Mouse (Mus musculus) c-Kit-positive CD71-positive TER-119-negative erythroid progenitor cells, embryonic 14.5 days (primary cell): ENCODE data around the gene Foxa1.

Experiments used
- DNase-seq: peaks from one replicate; pipeline ENCODE4 v3.0.0-alpha.2; 2013; ENCODE audit warnings: low read depth

Gene Foxa1

DNA sequence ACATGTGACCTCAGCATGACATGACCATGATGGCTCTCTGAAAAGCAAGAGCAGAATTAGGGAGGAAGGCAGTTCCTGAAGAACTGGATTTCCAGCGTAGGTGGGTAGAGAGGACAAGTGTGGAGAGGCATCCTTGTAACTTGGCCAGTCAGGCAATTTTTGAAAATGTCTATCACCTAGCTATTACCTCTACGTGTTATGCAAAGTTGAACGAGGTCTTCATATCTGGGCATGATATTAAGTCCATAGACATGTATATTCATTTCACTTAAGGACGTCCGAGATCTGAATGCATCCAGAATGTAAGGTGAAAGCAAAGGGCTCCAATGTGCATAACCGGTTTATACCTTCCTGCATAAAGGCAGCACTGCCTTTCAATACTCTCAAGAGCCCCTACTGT lies 5.6 kb downstream of the Foxa1 start:
- DNase-seq: no peak

DNA sequence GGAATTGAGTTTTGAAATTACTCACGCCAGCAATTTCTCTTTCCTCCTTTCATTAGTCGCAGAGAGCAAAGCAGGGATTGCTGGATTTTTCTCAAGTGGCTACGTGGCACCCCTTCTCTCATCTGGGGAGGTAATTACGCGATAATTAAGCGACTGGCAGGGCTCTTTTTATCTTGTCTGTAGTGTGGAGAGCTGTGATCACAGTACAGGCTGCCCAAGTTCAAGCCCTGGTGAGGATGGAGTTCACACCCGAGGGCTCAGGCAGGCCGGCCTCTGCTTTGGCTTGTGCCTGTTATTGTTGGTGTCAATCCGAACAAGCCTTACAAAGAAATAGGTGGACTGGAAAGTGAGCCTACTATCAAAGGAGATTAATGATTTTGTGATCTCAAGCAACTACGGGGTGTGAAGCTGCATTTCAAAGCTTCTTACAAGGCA lies 7.1 kb downstream of the Foxa1 start:
- DNase-seq: no peak

DNA sequence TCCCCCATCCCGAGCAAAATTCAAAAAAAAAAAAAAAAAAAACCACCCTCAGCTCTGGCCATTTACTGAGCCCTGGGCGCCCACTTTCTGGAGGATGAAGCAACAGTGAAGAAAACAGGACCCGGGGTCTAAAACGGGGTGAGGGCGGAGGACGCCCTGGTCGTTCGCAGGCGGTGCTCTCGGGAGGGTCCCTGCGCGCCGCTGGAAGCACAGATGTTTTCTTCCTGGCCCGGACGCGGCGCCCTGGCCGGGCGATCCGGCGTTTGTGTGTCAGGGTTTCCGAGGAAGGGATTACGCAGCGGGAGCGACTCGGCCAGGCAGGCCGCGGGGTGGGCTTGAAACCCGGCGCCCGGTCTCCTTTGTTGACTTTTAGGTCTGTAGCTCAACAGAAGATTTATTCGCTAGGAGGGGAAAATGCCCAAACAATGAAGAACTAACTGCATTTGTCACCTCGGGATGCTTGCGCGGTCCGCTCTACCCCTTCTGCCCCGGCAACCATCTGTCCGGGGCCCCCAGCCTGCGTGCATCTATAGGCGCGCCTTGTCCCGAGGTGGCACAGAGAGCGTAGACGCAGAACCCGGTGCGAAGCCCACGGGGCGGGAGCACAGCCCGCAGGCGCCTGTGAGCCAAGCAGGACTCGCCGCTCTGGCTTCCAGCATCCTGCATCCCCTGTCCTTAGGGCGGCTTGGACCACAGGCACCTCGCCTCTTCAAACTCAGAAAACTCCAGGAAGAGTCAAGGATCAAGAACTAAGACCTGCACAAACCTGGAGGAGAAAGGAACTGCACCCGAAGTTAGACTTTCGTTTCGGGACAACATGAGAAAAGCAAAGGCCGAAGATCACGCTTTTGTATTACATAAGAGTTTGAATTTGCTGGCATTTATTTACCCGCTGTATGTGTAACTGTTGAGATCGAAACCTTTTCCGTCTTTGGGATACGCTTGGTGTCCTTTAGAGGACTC lies 7.8 kb downstream of the Foxa1 start:
- DNase-seq: no peak

DNA sequence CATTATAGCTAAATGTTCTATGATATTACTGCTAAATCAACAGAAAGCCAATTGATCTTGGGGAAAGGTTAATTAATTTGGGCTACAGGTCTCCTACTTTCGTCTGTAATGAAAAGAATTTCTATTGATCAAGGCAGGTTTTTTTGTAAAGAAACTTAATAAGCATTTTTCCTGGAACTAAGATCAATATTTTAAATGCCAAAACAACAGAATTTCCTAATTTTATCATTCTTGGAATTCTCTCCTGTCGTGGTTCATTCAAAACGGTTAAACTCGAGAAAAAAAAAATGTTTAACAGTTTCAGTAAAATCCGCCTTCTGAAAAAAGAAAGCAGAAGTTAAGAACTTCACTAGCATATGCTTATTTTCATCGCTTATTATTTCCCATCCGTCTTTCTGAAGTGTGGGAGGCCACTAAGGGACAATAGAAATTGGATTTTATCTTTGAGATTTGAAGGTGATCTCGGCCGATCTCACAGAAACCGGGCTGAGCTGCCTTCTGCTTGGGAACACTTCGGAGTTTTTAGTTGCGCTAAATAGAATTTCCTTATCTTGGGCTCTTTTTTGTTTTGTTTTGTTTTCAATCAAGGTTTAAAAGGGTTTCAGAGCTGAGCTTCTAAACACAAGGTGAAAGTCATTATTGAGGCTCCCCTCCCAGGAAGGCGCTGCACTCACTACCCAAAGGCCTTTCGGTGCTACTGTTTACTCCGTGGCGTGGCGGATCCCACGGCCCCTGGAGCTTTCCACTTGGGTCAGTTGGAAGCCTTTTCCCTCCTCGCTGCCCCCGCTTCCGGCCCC lies 8.7 kb downstream of the Foxa1 start:
- no peak for DNase-seq

DNA sequence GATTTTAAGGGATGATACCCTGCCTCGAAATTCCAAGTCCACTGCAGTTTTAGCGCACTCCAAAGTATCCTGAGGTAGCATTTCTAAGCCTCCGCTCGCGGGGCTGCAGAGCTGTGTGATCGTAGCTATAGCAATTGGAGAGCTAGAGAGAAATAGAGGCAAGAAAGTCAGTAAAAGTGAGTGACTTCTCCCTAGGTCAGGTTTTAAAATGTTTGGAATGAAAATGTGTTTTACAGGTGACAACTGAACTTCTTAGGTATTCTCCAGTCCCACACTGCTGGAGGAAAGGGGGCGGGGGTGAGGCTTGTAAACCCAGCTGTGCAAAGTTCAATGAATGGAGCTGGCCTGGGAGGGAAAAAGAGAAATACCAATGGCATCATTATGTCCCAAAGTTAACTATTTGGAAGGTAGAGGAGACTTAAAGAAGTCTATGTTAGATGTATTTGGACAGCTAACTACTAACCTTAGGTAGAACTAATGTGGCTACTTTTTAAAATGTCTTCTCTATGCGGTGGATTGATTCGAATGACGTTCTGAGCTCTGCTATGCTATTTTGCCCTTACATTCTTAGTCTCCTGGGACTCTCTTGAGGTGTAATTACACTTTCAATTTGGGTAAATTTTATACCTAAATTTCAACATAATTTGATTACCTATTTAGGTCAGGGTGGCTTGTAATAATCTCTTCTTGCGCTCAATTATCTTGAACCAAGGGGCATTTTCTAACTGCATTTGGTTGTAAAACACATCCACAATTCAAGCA lies 9.6 kb downstream of the Foxa1 start:
- DNase-seq: no peak

DNA sequence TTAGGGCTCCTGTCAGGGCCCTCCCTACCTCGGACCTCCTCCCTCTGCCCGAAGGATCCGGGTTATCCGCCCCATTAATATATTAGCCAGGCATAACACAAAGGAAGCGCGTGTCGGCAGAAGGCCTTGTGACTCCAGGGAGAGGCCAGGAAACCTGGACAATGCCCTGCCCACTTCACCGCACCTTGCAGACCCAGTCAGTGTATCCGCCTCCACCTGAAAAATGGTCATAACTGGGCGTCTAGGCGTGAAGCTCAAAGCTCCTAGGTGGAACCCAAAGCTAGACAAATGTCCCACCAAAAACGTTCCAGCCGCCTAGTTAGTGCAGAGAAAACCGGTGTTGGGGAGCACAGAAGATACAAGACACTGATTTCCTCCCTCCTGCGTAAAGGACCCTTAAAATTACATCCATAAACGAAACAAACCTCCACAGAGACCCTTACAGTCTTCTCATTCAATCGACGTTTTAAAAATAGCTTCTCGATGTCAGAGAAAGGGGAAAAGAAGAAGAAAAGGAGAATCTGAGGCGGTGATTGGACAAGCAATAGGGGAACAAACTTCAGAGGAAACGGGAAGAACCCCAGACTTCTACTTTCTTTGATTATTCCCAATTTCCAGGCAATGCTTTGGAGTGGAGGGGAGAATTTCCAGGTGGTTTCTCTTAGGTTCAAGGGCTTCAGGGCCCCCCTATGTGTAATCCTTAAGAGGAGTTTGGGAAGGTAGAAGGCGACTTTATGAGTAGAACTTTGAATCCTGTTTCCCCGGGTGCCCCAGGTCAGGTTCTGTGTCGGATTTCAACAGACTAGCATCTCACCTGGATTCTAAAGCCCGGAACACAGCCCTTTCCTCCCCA lies 10.4 kb downstream of the Foxa1 start:
- no peak for DNase-seq

DNA sequence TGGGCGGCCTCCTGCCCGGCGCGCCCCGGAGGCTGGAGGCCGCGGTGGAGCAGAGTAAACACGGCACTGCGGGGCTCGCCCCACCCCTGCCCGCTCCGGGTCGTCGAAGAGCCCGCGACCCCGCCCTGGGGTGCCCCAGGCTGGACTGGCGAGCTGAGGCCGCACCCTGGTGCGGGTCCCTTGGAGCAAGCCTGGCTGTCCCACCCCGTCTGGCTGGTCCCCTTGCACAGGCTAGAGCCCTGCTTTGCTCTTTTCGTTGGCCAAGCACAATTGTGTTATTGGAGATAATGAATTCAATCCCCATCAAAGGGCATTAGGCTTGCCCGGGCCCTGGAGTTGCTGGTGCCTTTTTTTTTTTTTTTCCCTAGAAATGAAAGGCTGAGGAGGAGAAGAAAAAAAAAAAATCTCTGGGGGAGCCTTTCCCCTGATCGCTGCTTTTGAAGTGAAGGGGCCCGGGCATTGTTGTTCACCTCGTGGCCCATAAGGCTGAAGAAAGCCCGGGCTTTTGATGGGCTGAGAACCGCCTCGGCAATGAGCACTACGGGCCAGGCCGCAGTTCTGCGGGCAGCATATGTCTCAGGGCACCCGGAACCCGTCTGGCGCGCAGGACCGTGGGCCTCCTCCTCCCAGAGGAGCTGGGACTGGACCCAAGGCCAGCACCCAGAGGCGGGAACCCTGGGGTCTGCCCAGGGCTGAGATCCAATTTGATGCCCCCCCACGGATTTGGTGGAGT lies 11.7 kb downstream of the Foxa1 start:
- no peak for DNase-seq

DNA sequence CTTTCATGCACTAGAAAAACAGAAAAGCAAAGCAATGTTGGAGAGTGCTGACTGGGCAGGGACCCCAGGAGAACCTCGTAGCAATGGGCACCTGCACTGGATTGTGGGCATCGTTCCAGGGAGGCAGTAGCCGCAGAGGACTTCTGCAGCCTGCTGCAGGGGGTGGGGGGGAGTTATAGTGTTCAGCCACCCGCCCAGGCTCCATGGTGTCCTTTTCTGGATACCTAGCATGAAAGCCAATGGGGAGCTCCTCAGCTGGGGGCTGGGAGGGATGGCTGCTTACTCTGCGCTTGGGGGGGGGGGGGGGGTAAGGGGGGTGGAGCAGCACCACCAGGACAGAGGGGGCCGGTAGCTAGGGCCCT lies 12.2 kb downstream of the Foxa1 start:
- DNase-seq: no peak

DNA sequence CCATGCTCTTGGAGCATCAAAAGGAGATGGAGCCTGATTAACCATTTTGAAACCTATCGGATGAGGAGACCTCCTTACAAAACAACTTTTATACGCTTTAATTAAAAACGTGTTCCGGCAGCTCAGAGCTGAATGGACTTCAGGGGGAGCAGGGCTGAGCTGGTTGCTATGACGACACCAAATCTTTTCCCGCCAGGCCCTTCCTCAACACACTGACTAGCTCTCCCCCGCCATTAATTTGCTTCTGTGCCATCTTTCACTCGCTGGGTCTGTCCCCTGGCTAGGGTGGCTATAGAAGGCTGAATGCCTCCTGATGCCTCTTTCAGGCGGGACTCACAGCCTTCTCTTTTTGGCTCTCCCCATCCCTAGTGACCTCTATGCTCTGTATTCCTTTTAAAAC lies 16.2 kb downstream of the Foxa1 start:
- DNase-seq: no peak

DNA sequence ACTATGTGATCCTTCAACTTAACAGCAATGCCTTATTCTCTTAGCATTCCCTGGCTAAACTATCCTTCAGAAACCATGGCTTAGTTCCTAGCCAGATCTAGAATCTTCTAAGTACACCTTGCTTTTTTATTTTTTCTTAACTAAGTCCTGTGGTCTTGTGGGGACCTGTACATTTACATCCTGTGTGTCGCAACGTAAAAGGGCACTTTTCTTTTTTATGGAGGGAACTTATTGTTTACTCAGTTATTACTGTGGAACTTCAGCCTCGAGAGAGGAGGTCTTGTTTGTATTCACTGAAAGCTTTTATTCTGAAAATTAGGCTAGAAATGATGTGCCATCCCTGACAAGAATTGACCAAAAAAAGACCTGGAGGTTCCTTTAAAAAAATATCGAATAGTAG lies 18.4 kb downstream of the Foxa1 start:
- no peak for DNase-seq

DNA sequence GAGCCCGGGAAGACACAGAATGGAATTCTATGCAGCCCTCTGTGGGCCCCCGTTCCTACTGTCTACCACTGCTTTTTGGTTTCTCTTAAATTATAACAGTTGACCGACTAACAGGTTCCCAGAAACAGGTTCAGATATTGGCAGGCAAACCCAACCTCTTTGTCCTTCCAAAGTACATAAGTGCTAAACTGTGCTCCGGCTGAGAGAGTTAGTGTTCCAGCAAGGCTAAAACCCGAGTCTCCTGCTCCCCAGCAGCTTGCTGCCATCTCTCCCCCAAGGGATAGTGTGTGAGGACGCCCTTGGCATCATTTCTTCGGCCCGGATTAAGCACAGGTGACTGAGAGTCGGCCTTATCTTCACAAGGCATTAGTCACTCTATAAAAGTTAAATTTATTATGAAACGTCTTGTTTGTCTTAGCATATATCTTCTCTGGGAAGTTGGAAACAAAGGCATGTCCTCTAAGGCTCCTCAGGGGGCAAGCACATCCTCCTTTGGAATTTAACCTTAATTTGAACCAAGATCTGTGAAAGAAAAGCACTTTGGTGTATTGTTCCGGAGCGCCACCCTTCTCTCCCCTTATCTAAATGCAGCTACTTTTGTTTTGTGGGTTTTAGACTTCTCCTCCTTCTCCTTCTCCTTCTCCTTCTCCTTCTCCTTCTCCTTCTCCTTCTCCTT lies 30.9 kb downstream of the Foxa1 start:
- DNase-seq: no peak

DNA sequence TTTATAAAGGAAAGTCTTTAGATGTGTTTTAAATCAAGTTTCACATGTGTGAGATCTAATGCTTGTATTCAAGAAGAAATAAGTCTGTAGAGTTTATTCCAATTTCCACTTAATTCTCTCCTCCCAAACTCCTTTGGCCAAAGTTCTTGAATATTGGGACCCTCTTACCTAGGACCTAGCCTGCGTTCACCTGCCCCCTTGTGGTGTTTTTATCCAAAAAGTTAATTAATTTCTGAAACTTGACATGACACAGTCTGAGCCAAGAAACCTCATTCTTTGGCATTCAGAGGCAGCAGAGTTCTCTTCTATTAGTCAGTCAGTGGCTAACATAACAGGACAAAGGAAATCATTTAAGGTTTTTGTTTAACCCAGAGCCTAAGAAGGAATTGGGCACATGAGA lies 32.2 kb downstream of the Foxa1 start:
- DNase-seq: no peak

DNA sequence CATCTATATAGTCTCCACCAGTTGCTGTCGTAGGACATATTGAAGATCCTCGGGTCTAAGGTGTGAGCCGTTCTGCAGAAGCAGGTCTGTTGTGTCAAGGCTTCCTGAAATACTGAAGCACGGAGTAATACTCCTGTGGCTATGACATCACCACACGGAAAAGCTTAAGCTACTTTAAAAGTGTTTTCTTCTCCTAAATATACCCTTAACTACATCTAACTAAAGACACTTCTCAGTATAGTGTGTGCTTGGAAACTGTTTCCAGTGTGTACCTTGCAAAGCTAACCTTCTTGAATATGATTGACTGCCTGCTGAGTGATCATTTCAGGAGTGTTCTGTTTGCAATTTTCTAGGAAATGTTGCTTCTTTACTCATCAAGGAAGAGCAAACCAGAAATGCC lies 35.2 kb downstream of the Foxa1 start:
- DNase-seq: no peak

DNA sequence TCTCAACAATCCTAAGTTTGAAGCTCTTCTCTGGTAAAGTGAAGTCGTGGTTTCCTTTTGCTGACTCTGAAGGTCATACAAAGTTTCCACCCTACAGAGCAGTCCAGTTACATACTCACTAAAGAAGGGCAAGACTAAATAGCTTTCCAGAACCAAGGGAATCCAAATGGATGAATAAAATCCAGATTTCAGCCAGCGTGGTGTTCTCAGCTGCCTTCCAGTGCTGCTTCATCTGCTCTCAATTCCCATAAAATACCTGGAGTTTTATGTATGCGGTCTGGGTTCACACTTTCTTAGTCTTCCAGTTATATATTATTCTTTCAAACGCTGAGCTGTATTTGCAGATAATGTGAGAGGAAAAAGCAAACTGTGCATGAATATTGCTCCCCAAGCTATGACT lies 35.6 kb downstream of the Foxa1 start:
- no peak for DNase-seq

DNA sequence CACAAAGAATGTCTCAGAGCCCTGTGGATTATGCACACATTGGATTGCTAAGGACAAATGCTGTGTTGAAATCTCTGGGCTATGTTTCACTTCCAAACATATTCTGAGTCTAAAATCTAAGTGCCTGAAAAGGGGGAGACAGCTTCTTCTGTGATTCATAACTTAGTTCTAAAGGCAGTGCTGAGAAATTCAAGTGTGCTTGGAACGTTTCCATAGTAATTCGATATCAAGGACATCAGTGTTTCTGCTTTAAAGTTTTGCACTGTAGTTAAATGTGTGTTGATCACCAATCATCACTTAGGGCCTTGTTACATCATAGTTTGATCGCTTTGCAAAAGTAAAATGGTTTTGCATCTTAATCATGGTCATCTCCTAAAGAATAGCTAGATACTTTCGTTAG lies 37.0 kb downstream of the Foxa1 start:
- no peak for DNase-seq

DNA sequence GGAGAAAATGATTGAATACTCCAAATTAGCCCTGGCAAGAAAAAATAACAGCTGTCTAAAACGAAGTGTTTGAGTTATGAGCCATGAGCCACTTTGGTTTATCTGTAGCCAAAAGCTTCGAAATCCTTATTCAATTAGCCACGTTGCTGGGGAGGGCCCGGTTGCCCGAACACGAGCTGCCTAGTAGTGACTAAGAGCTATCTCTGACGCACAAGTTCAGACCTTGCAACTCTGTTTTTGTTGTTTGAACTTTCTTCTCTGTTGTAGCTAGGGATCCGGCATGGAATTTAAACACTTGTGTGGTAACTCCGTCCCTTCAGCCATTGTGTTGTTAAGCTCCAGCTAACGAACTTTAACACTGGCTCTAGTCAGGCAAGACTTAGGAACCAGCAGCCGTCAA lies 37.8 kb downstream of the Foxa1 start:
- DNase-seq: no peak

DNA sequence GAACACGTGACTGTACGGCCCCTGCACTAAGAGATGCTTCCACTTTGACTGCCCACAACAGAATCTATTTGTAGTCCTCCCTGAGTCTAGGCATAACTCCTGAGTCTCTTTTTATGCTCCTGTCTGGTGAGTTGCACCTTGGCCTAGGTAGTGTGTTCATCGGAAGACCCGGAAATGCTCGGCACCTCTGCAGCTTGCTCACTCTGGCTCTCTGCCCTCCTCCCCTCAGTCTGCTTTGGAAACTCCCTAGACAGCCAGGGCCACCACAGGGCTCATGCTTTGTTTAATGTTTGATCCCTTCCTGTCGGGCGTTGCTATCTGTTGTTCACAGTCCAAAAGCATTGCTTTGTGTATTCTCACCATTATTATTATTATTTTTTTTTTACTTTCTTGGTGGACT lies 41.4 kb downstream of the Foxa1 start:
- no peak for DNase-seq

DNA sequence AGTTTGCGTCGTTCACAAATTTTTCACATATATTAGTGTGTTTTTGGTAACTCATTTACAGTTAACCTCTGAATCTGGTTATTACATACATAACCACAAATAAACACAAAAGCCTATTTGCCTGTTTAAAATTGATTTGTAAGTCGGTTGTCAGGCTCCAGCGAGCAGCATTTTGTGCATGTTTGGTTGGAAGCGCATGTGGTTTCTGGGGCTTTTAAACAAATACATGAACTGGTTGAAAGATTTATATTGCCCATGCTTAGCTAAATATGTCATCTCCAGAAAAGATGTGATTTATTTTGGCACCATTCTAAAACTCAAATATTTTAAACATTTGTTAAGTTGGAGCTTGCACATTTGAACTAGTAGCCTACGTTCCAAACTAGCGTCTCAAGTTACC lies 46.5 kb downstream of the Foxa1 start:
- DNase-seq: no peak

DNA sequence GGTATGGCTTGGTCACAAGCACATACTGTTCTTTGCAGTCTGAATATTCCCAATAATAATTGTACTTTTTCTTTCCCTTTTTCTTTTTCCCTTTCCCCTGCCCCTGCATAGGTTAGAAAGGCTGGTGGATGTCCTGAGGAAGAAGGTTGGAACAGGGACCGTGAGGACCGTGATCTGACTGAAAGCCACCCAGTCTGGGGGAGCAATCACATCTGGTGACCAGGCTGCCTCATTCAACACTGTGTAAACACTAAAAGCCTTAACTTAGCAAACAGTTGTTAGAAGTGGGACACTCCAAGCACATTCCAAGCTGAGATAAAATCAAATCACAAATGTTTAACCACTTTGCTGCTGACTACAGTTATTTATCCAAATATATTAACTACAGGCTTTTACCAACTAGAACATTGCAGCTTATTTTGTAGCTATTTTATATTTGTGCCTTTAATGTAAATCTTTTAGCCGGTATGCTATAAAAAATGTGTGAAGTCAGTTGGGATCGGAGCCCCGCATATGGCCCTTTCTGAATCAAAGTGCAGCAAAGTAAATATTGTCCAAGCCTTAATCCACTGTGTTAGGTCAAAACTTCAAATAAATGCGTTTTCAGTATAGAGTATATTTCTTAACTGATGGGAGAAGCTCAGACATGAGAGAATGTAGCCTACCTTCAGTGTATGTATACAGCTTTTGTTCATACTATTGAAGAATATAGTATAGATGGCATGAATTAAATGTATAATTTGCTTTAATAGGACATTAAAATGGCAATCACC lies 50.2 kb downstream of the Foxa1 start:
- DNase-seq: no peak
